Mouse (Mus musculus): ENCODE measurements around the gene Csf2rb.

Gene Csf2rb

DNA sequence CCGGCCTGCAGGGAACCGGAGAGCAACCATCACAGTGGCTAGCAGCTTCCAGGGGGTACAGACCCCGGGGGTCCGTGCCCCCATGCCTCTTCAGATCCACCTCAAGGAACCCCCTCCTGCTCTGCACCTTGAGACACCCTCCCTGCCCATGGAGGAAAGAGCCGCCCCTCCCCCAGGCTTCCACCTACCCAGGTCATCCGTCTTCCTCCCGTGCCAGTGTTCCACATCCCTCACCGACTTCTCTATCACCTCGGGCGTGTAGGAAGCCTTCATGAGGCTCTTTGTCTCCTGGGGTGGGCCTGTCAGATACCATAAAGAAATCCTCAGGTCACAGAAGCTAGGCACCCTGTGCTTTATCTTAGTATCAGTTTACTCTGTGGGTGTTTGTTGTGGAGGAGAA is 53.0 kb downstream of the Csf2rb start:
- no peak for DNase-seq (ENCODE audit: low spot score)

DNA sequence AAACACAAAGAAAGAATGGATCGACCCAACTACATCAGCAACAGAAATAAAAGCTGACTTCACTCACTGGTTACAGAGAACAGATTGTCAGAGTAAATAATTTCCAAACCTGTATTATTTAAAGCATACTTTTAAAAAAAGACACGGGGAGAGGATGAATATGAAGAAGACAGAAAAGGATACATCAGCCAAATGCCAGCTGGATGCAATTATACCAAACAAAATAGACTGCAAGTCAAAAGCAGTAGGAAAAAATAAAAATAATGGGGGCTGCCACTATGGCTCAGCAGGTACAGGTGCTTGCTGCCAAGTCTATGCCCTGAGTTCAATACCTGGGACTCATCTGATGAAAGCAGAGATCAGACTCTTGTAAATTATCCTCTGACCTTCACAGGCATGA is 54.7 kb downstream of the Csf2rb start:
- DNase-seq (ENCODE audit: low spot score): no peak

DNA sequence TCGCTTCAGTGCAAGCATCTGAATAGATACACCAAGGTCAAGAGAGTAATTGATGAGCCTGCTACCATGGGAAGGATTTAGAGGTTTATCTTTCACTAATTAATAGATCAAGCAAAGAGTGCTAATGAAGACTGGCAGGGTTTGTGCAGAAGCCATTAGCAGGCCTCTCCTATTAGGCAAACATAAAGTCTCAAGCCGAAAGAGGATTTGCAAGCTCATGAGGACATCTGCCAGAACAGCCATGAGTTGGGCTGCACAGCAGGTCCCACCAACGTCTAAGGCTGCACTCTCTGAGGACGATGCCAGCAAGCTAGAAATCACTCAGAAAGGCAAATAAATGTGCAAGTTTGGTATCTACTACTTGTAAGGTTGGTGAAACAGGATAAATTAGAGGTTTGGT is 55.2 kb downstream of the Csf2rb start:
- no peak for DNase-seq (ENCODE audit: low spot score)

DNA sequence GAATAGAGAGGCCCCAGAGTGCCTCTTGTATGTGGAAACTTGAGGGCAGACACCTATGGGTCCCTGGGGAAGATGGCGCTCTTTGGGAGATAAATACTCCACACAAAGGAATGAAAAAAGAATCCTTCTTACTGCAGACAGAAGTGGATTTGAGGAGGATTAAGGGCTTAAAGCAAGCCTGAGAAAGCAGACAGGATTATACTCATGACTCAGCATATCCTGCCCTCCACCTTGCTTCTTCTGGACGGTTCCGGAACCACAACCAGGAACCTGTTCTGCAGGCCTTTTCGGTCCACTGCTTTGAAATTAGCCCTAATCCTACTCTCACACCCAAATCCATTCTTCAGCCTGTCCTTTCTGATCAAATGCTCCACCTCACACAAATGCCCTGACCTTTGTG is 56.6 kb downstream of the Csf2rb start:
- no peak for DNase-seq (ENCODE audit: low spot score)

DNA sequence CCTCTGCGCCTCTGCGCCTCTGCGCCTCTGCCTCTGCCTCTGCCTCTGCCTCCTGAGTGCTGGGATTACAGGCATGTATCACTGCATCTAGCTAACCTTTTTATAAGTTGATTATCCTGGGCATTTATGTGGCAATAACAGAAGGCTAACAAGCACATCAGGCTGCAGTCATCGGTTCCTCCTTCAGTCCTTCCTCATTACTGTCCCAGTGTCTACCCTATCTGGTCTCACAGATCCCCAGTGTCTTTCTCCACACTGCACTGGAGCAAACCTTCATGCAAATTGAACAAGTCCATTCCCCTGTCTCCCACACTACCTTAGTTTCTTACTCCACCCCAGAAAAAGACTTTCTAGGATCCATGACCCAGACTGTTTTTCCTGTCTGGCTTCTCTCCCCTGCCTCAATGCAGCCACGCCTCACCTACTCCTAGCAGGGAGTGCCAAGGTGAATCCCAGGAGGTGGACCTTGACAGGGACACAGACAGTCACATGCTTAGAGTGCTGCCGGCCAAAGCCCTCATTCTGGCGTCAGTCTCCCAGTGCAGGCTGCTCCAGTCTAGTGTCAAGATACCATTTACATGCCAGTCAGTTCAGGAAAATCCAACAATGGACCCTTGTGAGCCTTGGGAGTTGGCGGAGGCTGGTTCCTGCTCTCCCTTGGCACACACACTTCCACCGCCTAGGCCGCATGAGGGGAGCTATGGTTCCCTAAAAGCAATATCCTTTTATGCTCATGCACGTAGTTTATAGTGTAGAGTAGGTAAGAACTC is 58.1 kb downstream of the Csf2rb start:
- no peak for DNase-seq (ENCODE audit: low spot score)

DNA sequence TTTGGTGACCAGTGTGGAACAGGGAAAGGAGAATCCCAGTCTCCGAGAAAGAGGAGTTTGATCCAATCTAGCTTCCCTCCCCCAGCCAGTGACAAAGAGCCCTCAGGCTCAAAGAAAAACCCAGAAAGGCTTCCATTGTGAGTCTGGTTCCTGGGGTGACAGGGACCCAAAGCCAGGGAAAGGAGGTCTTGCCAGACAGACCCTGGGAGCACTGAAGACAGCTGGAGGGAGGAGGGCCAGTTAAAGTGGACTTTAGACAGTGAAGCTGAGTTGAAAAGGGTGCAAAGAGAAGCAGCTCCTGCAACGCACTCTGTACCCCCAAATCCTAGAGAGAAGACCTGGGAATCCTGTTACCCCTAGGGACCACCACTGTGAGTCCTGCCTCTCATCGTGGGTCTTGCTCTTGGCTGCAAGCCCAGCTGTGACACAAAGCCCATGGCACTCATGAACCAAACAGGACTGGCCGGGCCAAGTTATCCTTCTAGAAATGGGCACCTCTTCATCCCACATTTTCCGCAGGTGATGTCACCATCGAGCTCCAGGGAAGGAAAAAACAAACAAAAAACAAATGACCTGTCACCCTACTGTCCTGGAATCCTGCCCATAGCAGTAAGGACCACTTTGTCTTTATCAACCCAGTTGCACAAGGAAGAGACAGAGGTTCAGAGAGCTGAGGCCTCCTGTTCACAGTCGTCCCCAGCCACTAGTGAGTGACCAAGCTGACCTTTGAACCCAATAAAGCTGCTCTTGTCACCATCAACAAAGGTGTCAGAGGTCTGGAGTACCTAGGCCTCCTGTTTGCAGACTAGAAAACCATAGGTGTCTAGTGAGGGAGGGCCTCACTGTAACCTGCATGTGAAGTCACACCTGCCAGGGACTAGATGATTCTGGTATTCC is 58.9 kb downstream of the Csf2rb start:
- DNase-seq (ENCODE audit: low spot score): no peak

DNA sequence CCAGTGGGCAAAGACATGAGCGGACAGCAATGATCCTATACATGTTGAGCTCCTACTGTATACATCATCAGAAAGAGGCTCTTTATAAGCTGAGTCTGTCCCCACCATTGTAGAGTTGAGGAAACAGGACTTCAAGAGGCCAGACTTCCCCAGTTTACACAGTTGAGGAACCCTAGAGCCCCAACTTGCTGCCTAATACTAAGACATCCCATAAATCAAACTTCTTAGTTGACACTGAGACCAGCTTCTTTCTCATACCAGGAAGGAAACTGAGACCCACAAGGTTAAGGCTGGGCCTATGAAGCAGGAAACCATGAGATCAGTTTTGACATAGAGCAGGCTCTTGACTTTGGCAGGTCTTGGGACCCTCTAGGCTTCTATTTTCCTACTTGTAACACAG is 60.0 kb downstream of the Csf2rb start:
- no peak for DNase-seq (ENCODE audit: low spot score)

DNA sequence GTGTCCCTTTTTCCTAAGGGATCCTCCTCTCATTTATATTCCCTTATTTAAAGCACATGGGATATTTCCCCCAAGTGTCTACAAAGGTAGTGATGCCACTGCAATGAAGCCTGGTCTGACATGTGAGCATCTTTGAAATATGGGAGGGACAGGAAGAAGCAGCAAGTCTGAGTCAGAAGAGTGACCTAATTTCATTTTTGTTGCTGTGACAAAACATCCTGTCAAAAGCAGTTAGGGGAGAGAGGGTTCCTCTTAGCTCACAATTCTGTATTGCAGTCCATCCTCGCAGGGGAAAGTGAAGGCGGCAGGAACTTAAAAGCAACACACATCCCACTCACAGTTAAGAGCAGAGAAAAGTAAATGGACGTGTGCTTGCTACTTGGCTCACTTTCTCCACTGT is 65.3 kb downstream of the Csf2rb start:
- no peak for DNase-seq (ENCODE audit: low spot score)

DNA sequence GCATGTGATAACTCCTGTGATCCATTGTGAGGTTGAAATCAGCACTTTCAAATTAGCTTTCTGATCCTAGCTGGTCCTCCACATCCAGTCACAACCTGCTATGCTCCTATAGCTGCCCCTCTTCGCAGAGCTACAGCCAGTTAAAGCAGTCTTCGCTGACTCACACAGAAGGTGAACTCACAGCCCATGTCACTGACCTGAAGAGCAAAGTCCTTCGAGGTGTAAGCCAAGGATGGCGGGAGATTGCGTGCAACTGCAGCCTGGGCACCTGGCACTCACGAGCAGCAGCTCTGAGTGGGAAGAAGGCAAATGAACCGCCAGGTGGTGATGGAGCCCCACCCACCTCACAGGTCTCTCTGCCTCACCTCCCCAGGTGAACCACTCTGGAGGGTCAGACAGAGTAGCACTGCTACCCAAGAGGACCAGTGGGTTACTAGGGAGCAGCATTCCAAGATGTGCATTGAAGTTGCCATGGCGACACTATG is 70.0 kb downstream of the Csf2rb start, which contains the start of gene Tex33:
TSS of gene Tex33 (minus strand) at position 435 of the 485 bp plus-strand sequence.
- no peak for DNase-seq (ENCODE audit: low spot score)

DNA sequence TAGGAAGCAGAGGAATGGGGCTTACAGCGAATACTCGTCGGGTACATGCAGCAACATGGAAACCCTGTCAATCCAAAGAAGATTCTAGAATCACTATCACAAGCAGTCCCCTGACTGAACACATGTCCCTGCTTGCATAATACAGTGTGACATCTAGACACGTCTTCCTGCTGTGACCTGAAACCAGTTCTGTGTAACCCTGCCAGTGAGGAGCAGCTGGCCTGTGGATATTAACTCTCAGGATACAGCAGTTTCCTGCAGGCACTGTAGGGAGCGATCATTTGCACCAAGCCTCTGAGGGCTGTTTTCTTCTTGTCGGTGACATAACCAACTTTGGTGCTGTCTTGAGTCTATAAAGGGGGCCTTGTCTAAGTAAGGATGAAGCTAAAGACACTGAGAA is 75.8 kb downstream of the Csf2rb start:
- no peak for DNase-seq (ENCODE audit: low spot score)

DNA sequence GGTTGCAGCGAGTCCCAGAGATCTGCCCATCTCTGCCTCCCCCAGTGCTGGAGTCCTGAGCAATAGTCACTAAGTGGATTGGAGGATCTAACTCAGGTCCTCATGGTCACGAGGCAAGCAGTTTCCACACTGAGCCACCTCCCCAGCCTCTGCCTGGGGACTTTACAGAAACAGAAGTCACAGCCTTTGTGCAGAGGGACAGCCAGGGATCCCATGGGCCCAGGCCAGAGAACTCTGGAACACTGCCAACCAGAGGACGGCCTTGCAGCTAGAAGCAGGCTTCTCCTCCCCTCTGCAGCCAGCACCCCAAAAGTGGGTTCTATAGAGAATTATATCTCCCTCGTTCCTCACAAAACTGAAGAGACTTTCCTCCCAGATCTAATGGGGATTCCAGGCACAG is 76.4 kb downstream of the Csf2rb start:
- no peak for DNase-seq (ENCODE audit: low spot score)

DNA sequence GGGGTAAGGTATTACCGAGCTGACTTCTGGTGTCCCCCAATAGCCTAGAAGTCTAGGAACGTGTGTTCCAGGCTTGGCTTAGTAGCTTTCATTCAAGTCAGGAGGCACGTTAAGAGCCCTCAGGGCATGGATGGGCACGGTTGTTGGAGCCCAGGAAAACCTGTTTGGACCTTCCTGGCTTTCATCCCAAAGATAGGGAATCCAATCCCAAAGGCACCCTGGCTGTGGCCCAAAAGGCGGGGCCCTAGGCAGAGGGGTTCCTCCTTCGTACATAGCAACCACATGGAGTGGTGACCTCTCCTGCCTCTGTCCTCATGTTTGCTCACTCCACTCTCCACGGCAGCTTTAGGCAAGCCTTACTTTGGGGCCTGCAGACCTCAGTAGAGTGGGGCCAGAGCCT is 76.9 kb downstream of the Csf2rb start:
- no peak for DNase-seq (ENCODE audit: low spot score)

DNA sequence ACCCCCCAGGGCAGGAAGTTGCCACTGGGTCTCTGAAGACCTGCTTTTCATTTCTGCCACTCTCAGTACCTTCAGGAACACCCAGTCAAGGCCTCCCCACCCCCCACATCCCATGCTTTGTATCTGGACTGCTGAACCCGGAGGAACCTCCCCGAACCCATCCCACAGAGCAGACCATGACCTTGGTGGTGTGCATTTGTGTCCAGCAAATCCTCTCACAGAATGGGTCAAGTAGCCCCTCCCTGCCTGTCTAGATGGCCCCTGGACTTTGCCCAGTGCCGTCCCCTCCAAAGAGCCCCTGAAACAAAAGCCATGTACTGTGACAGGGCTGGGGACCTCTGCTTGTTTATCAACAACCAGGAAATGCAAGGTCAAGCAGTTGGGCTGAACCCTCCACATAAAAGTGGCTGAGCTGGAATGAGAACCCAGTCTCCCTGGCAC is 77.8 kb downstream of the Csf2rb start:
- DNase-seq (ENCODE audit: low spot score): no peak

Measured in MN1 (cell line).